Mouse (Mus musculus) sigmoid colon, adult 10 weeks (tissue): ENCODE measurements around the gene Npffr2. TPM values are rescaled to one million over a fixed set of nuclear protein-coding genes. Genes with fewer than 3 reads are reported as not detected.

Experiments
- polyA plus RNA-seq: library from polyadenylated mRNA; stranded (reverse); fragments of 350-450 nt; fragmentation: Illumina TruSeq; extraction: RNeasy Lipid Tissue Mini Kit (QIAGEN cat#74804); gene quantifications from one replicate; pipeline ENCODE4 v1.2.3, GENCODE M21; 2014; ENCODE audit warnings: low read depth, low replicate concordance

Npffr2 gene
- polyA plus RNA-seq = not detected

DNA sequence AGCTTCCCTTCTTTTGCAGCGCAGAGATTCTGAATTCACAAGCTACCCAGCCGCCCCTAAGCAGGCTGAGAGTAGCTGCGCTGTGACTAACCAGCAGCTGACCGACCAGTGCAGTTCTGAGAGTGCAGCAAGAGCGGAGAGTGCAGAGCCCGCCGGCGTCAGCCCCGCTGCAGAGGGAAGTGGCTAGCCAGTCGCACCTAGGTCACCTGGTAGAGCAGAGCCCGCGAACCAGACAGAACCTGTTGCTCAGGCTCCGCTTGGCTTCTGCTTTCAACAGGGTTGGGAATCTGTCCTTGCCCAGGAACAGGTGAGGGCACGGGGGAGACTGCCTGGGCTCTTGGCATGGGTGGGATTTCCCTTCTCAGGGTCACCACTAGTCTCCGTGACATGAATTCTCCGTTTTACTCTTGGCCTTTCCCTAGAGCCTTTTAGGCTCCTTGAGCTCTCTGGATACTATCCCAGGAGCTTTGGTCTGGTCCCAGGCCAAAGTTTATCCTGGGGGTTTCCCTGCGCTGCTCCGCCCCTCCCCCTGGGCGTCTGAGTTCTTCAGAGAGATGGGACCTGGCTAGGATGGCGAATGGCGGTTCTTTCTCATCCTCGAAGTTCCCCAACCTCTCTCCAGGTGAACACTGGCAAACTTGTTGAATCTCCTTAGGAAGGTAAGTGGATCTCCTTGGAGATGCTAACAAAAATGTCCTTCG, at the start of gene Npffr2:
Gene Npffr2, plus strand, starts transcription at position 552 of the 701 bp plus-strand sequence.

Other genes starting within 250 kb of the Npffr2 start
- not detected for gene Gc, start 69.5 kb upstream of the Npffr2 start, polyA plus RNA-seq